Mouse (Mus musculus) MEL (cell line): ENCODE measurements around the gene Cyfip2. TPM values are rescaled to one million over a fixed set of nuclear protein-coding genes. Genes with fewer than 3 reads are reported as not detected.
A peak's percentile ranks its signal among the peaks of the same experiment; 100 is the strongest.

Source experiments
- DNase-seq: peaks from one replicate; pipeline ENCODE4 v3.0.0; 2011; ENCODE audit warnings: low read depth, low spot score
- H3K27ac ChIP-seq: 2 replicates; pipeline ENCODE4 v1.5.1; 2012; ENCODE audit warnings: low read depth, mild to moderate bottlenecking, control low read depth, low read length, moderate library complexity; ENCODE audit not compliant: control insufficient read depth
- H3K27me3 ChIP-seq, 2 experiments: fragments of 150-350 bp in 1 of 2; sonication (generic) in 1 of 2; 2 replicates each; pipeline ENCODE4 v1.6.1; 2012; ENCODE audit warnings: low read length in 2 of 2, mild to moderate bottlenecking in 2 of 2, improper control_type of control experiment in 1 of 2, moderate library complexity in 1 of 2; ENCODE audit not compliant: insufficient read depth in 2 of 2, control insufficient read depth in 1 of 2
- H3K36me3 ChIP-seq, 2 experiments: 2 replicates each; pipeline ENCODE4 v1.6.1; 2012 to 2014; ENCODE audit warnings: low read length in 2 of 2, improper control_type of control experiment in 1 of 2, inconsistent platforms in 1 of 2, mild to moderate bottlenecking in 1 of 2; ENCODE audit not compliant: insufficient read depth in 2 of 2, control insufficient read depth in 1 of 2
- H3K4me1 ChIP-seq, 2 experiments: fragments of 150-350 bp in 1 of 2; sonication (generic) in 1 of 2; 2 replicates each; pipeline ENCODE4 v1.6.1; 2012; ENCODE audit warnings: low read length in 2 of 2, improper control_type of control experiment in 1 of 2, mild to moderate bottlenecking in 1 of 2; ENCODE audit not compliant: insufficient read depth in 2 of 2, control insufficient read depth in 1 of 2
- H3K4me3 ChIP-seq, 2 experiments: fragments of 150-350 bp in 1 of 2; sonication (generic) in 1 of 2; 2 replicates each; pipeline ENCODE4 v1.5.1; 2012; ENCODE audit warnings: low read depth in 2 of 2, low read length in 2 of 2, mild to moderate bottlenecking in 2 of 2, moderate library complexity in 2 of 2, control low read depth in 1 of 2, improper control_type of control experiment in 1 of 2; ENCODE audit not compliant: control insufficient read depth in 1 of 2, insufficient read depth in 1 of 2
- H3K79me2 ChIP-seq: 2 replicates; pipeline ENCODE4 v1.6.1; 2012; ENCODE audit warnings: mild to moderate bottlenecking, low read length, moderate library complexity; ENCODE audit not compliant: control insufficient read depth, poor library complexity, insufficient read depth
- H3K9ac ChIP-seq: 2 replicates; pipeline ENCODE4 v1.6.1; 2012; ENCODE audit warnings: low read depth, mild to moderate bottlenecking, control low read depth, low read length, moderate library complexity; ENCODE audit not compliant: control insufficient read depth, poor library complexity, severe bottlenecking
- H3K9me3 ChIP-seq: fragments of 150-350 bp; sonication (generic); replicated peaks from 2 replicates; pipeline ENCODE4 v1.6.1; 2012; ENCODE audit warnings: mild to moderate bottlenecking, low read length, improper control_type of control experiment, moderate library complexity; ENCODE audit not compliant: insufficient read depth
- CTCF ChIP-seq, 3 experiments: IDR thresholded peaks in 2 of 3; conservative IDR thresholded peaks in 1 of 3; 2 replicates each; pipeline ENCODE4 v1.5.1; 2011 to 2012; ENCODE audit warnings: low read length in 3 of 3, low read depth in 2 of 3, mild to moderate bottlenecking in 2 of 3, improper control_type of control experiment in 1 of 3, inconsistent platforms in 1 of 3, mixed read lengths in 1 of 3, moderate library complexity in 1 of 3; ENCODE audit not compliant: control insufficient read depth in 1 of 3, insufficient read depth in 1 of 3, poor library complexity in 1 of 3, severe bottlenecking in 1 of 3
- E2F4 ChIP-seq: IDR thresholded peaks from 2 replicates; pipeline ENCODE4 v1.6.1; 2011; ENCODE audit warnings: low read depth, low read length, improper control_type of control experiment, borderline replicate concordance
- ETS1 ChIP-seq: IDR thresholded peaks from 2 replicates; pipeline ENCODE4 v1.6.1; 2012; ENCODE audit warnings: low read depth, mild to moderate bottlenecking, inconsistent platforms, low read length, improper control_type of control experiment, moderate library complexity
- HCFC1 ChIP-seq: IDR thresholded peaks from 2 replicates; pipeline ENCODE4 v1.6.1; 2012; ENCODE audit warnings: low read depth, mild to moderate bottlenecking, inconsistent platforms, low read length, improper control_type of control experiment, moderate library complexity
- KAT2A ChIP-seq: conservative IDR thresholded peaks from 2 replicates; pipeline ENCODE4 v1.6.1; 2012; ENCODE audit warnings: low read depth, low read length, improper control_type of control experiment, inconsistent platforms
- MAFK ChIP-seq: IDR thresholded peaks from 2 replicates; pipeline ENCODE4 v1.6.1; 2011; ENCODE audit warnings: low read depth, mild to moderate bottlenecking, low read length, improper control_type of control experiment, borderline replicate concordance
- MAX ChIP-seq: IDR thresholded peaks from 2 replicates; pipeline ENCODE4 v1.6.1; 2011; ENCODE audit warnings: low read length, improper control_type of control experiment
- MAZ ChIP-seq: IDR thresholded peaks from 2 replicates; pipeline ENCODE4 v1.6.1; 2012; ENCODE audit warnings: low read depth, mild to moderate bottlenecking, inconsistent platforms, low read length, improper control_type of control experiment
- MEF2A ChIP-seq: IDR thresholded peaks from 2 replicates; pipeline ENCODE4 v1.6.1; 2014; ENCODE audit warnings: low read depth, mild to moderate bottlenecking, inconsistent platforms, low read length, improper control_type of control experiment; ENCODE audit not compliant: poor library complexity, insufficient replicate concordance, severe bottlenecking; ENCODE audit errors: extremely low read depth
- NELFE ChIP-seq: IDR thresholded peaks from 2 replicates; pipeline ENCODE4 v1.6.1; 2011; ENCODE audit warnings: low read depth, low read length, improper control_type of control experiment
- NRF1 ChIP-seq: IDR thresholded peaks from 2 replicates; pipeline ENCODE4 v1.6.1; 2014; ENCODE audit warnings: low read depth, mild to moderate bottlenecking, inconsistent platforms, low read length, improper control_type of control experiment, moderate library complexity; ENCODE audit not compliant: poor library complexity, insufficient read depth, severe bottlenecking
- POLR2AphosphoS2 ChIP-seq: IDR thresholded peaks from 2 replicates; pipeline ENCODE4 v1.6.1; 2011; ENCODE audit warnings: low read length, improper control_type of control experiment
- RCOR1 ChIP-seq: IDR thresholded peaks from 2 replicates; pipeline ENCODE4 v1.6.1; 2012; ENCODE audit warnings: low read depth, mild to moderate bottlenecking, inconsistent platforms, low read length, improper control_type of control experiment
- TAL1 ChIP-seq: IDR thresholded peaks from 2 replicates; pipeline ENCODE4 v1.6.1; 2012; ENCODE audit warnings: mild to moderate bottlenecking, inconsistent platforms, low read length, moderate library complexity, mixed read lengths
- UBTF ChIP-seq: IDR thresholded peaks from 2 replicates; pipeline ENCODE4 v1.6.1; 2012; ENCODE audit warnings: low read depth, mild to moderate bottlenecking, inconsistent platforms, low read length, improper control_type of control experiment, moderate library complexity, borderline replicate concordance; ENCODE audit not compliant: insufficient read depth
- USF1 ChIP-seq: IDR thresholded peaks from 2 replicates; pipeline ENCODE4 v1.6.1; 2014; ENCODE audit warnings: low read depth, mild to moderate bottlenecking, inconsistent platforms, low read length, improper control_type of control experiment, moderate library complexity
- ZC3H11A ChIP-seq: IDR thresholded peaks from 2 replicates; pipeline ENCODE4 v1.6.1; 2012; ENCODE audit warnings: low read depth, mild to moderate bottlenecking, inconsistent platforms, low read length, improper control_type of control experiment
- ZKSCAN1 ChIP-seq: IDR thresholded peaks from 2 replicates; pipeline ENCODE4 v1.6.1; 2012; ENCODE audit warnings: low read depth, mild to moderate bottlenecking, inconsistent platforms, low read length, improper control_type of control experiment, moderate library complexity
- ZNF384 ChIP-seq: IDR thresholded peaks from 2 replicates; pipeline ENCODE4 v1.6.1; 2012; ENCODE audit warnings: low read depth, mild to moderate bottlenecking, inconsistent platforms, low read length, improper control_type of control experiment
- polyA plus RNA-seq, 2 experiments: library from polyadenylated mRNA; stranded (reverse) in 1 of 2; unstranded in 1 of 2; fragments of >175 nt in 1 of 2; fragments of >200 nt in 1 of 2; gene quantifications; 2 replicates each; pipeline versions ENCODE4 v1.2.1 to v1.2.4; 2012; ENCODE audit warnings: low replicate concordance in 2 of 2, low read depth in 1 of 2; ENCODE audit not compliant: insufficient read length in 2 of 2, insufficient read depth in 1 of 2, missing spikeins in 1 of 2
- total RNA-seq: library from RNA; depleted of rRNA; stranded (reverse); fragments of 300-350 nt; gene quantifications from 2 replicates; pipeline ENCODE4 v1.2.3, GENCODE M21; 2012

The Cyfip2 gene
- total and polyA plus RNA-seq, 3 experiments: 9.9 to 31.8 (median 18.9) TPM

DNA sequence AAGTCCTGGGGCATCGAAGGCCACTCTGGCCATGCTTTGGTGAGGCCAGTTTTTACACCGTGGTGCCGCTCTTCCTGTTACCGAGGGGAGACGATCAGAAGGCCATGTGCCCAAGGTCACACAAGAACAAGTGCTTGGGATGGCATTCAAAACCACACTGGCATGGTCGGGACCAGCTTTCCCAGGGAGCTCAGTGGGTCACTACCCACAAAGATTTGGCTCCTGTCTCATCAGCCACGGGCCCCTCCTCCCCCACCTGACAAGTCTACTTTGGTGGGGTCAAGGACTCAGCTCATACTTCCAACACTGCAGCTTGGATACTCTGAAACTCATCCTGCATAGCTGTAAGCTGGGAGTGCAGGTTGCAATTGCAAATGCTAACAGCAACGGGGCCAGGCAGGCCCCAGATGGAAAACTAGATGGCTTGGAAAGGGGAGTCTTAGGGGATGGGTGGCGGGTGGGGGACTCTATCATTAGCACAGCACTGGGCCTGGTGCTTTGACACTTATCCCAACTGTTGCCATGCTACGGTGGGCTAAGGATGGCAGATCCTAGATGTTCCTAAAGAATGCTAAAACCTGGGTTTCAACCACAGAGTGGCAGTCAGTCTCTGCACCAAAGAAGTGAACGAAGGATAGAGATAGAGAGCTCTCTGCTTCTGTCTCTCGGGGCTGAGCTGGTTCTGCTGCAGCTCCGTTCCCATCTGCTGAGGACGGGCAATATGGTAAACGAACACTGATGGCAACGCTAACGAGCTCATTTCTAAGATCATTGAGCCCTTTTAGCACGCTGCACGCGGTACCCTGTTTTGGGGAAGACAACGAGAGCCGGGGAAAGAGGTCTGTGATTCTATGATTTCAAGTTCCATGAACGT, 67.7 kb downstream of the Cyfip2 start:
- Histone ChIP-seq H3K9ac (no peak overlapping the region), H3K4me1 (peaks cover 25 to 30% of the 10 kb centered on the region in 2 experiments), H3K9me3 (no peaks in the 10 kb centered on the region), H3K27ac (no peak overlapping the region), H3K36me3 (peaks cover 0 to 26% of the 10 kb centered on the region in 2 experiments; a peak in 3 of 4 replicates), H3K4me3 (no peak overlapping the region), H3K27me3 (no peaks in the 10 kb centered on the region), H3K79me2 (no peaks in the 10 kb centered on the region)
- TF ChIP-seq NRF1 (no peak), POLR2AphosphoS2 (no peak), ZKSCAN1 (no peak), MAZ (no peak), ZC3H11A (no peak), USF1 (no peak), NELFE (no peak)
- DNase-seq: no peak

DNA sequence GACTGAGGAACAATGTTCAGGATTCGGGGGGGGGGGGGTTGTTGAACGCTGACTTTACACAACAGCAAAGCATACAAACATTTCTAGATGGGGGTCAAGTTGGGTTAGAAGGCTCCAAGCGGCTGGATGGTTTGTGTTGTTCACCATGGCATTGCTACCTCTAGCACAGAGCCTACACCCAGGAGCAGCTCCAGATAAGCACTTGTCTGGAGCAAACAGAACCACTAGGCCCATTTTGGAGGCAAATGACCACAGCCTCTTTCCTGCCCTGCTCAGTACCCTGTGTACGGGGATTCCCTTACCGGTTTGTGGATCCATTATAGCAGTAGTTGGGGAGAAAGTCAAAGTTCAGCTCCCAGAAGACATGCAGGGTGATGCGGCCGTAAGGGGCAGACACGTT, 70.7 kb downstream of the Cyfip2 start:
- Histone ChIP-seq H3K27me3 (no peaks in the 10 kb centered on the region), H3K36me3 (peaks cover 2 to 26% of the 10 kb centered on the region in 2 experiments; a peak in 3 of 4 replicates), H3K9me3 (no peaks in the 10 kb centered on the region), H3K4me3 (no peak overlapping the region), H3K4me1 (peaks cover 25 to 30% of the 10 kb centered on the region in 2 experiments), H3K9ac (no peak overlapping the region), H3K27ac (no peak overlapping the region), H3K79me2 (no peaks in the 10 kb centered on the region)
- no peak for DNase-seq
- no peak for TF ChIP-seq MEF2A
- TF ChIP-seq ZNF384: no peak
- no peak for TF ChIP-seq USF1
- no peak for TF ChIP-seq MAFK
- TF ChIP-seq NELFE: 0 out of 2 replicates have a peak, but pooled peaks have one; percentile 6
- TF ChIP-seq KAT2A: no peak
- TF ChIP-seq E2F4: no peak
- TF ChIP-seq ETS1: 0 out of 2 replicates have a peak, but pooled peaks have one; percentile 9
- TF ChIP-seq RCOR1: no peak
- no peak for TF ChIP-seq NRF1
- TF ChIP-seq CTCF (IDR thresholded peaks at IDR 0.05 in 2 of 3, conservative IDR thresholded peaks at IDR 0.05 in 1 of 3; ENCODE audit: control insufficient read depth in 1 of 3, insufficient read depth in 1 of 3, low read depth in 2 of 3, low read length in 3 of 3, poor library complexity in 1 of 3, severe bottlenecking in 1 of 3): no peak
- TF ChIP-seq MAX: no peak
- no peak for TF ChIP-seq POLR2AphosphoS2
- no peak for TF ChIP-seq HCFC1
- no peak for TF ChIP-seq UBTF
- TF ChIP-seq TAL1: no peak
- TF ChIP-seq, all 39 proteins: peak for 2
